Mouse (Mus musculus) intestine, embryonic 16.5 days (tissue): ENCODE measurements at regions not wholly inside any gene's neighbourhood (a gene's known extent, or its start where the extent isn't known, plus 50 kb on each side); places are given as distances from the start of the nearest gene placed in this dataset.

Source experiments
- ATAC-seq: fragments of 200-750 bp; cut with Nextera tagmentation; 2 replicates; pipeline ENCODE4 v1.8.0; 2017; ENCODE audit warnings: moderate TSS enrichment, moderate library complexity
- H3K27ac ChIP-seq: fragments of 300-500 bp; sonication (generic); 2 replicates; pipeline ENCODE4 v1.5.1; 2014; ENCODE audit warnings: mild to moderate bottlenecking, low read length
- H3K27me3 ChIP-seq: fragments of 300-500 bp; sonication (generic); replicated peaks from 2 replicates; pipeline ENCODE4 v1.6.1; 2014; ENCODE audit warnings: low read length, control low read depth, mixed read lengths; ENCODE audit not compliant: control insufficient read depth, insufficient read depth
- H3K36me3 ChIP-seq: fragments of 300-500 bp; sonication (generic); 2 replicates; pipeline ENCODE4 v1.6.1; 2014; ENCODE audit warnings: low read length, control low read depth; ENCODE audit not compliant: control insufficient read depth, insufficient read depth
- H3K4me1 ChIP-seq: fragments of 300-500 bp; sonication (generic); 2 replicates; pipeline ENCODE4 v1.6.1; 2014; ENCODE audit warnings: low read length, control low read depth, mixed read lengths; ENCODE audit not compliant: control insufficient read depth, insufficient read depth
- H3K4me2 ChIP-seq: fragments of 300-500 bp; sonication (generic); 2 replicates; pipeline ENCODE4 v1.6.1; 2014; ENCODE audit warnings: low read depth, low read length, control low read depth
- H3K4me3 ChIP-seq: fragments of 300-500 bp; sonication (generic); 2 replicates; pipeline ENCODE4 v1.5.1; 2014; ENCODE audit warnings: mild to moderate bottlenecking, low read length
- H3K9ac ChIP-seq: fragments of 300-500 bp; sonication (generic); 2 replicates; pipeline ENCODE4 v1.6.1; 2014; ENCODE audit warnings: low read depth, low read length
- H3K9me3 ChIP-seq: fragments of 300-500 bp; sonication (generic); 2 replicates; pipeline ENCODE4 v1.6.1; 2016; ENCODE audit warnings: low read length, control low read depth; ENCODE audit not compliant: control insufficient read depth
- WGBS: fragments of 180-500 bp; shearing (Covaris S2); extraction: QIAGEN DNeasy Blood & Tissue Kit; methylation state at CpG from one replicate; pipeline ENCODE4 v1.1.7; 2014; 5-methylcytosine and 5-hydroxymethylcytosine counted together

- WGBS: 71% methylated on average over 1 of the region's 1 CpGs
- no peaks in the 10 kb centered on the region for H3K9me3 ChIP-seq
- H3K9ac ChIP-seq: no peak overlapping the region
- H3K27me3 ChIP-seq: no peaks in the 10 kb centered on the region
- H3K4me3 ChIP-seq: no peak overlapping the region
- H3K4me2 ChIP-seq: no peak overlapping the region
- no peaks in the 10 kb centered on the region for H3K36me3 ChIP-seq
- ATAC-seq: no peak
- no peak overlapping the region for H3K27ac ChIP-seq
- no peaks in the 10 kb centered on the region for H3K4me1 ChIP-seq
Observed at GRCm38 (mm10) chr16:63049100-63049499, 195.0 kb downstream of the Pros1 start.

DNA sequence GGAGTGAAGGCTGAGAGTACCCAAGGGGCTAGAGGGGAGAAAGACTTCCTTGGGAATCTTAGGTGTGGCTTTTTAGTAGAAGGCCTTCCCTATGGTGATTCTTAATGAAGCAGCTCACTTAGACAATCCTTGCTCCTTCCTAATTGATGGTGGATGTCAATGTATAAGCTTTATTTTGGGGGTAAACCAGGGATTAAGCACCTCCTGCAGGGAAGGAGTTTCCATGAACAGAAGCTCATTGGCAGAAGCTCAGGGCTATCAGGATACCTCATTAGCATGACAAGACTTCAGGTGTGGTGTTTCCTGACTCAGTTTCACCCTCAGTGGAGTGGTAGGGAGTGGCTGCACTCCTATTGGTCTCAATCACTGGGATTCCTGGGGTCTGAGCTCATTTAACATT, 208.8 kb downstream of the Pros1 start:
- Histone ChIP-seq H3K4me1 (no peaks in the 10 kb centered on the region), H3K36me3 (no peaks in the 10 kb centered on the region), H3K27me3 (no peaks in the 10 kb centered on the region), H3K9ac (no peak overlapping the region), H3K27ac (no peak overlapping the region), H3K4me2 (no peak overlapping the region), H3K9me3 (no peaks in the 10 kb centered on the region), H3K4me3 (no peak overlapping the region)
- ATAC-seq: no peak

DNA sequence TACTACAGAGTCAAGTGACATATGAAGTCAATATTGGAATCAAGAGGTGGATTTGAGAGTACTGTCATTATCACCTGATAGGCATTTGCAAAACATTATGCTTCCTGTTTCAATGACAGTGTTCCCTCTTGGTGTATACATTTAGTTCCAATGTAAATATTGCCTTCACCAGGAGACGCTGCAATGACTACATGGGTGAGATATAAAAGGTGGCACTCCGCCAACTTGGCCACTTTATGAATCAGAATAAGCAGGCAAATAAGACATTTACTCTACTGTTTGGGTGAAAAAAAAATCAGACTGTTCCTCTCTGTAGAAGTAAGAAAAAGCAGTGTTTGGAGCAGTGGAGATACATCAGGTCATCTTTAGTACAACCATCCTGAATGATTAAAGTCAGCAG, 215.9 kb downstream of the Pros1 start:
- no peaks in the 10 kb centered on the region for H3K36me3 ChIP-seq
- no peak overlapping the region for H3K9ac ChIP-seq
- H3K4me2 ChIP-seq: no peak overlapping the region
- no peaks in the 10 kb centered on the region for H3K9me3 ChIP-seq
- H3K27me3 ChIP-seq: no peaks in the 10 kb centered on the region
- H3K4me3 ChIP-seq: no peak overlapping the region
- H3K4me1 ChIP-seq: no peaks in the 10 kb centered on the region
- no peak overlapping the region for H3K27ac ChIP-seq
- ATAC-seq: no peak
- WGBS: 62% methylated on average over 2 of the region's 2 CpGs

GRCm38 (mm10) chr16:63075814-63076213, 221.7 kb downstream of the Pros1 start:
- H3K27ac ChIP-seq: no peak overlapping the region
- H3K27me3 ChIP-seq: no peaks in the 10 kb centered on the region
- H3K4me1 ChIP-seq: no peaks in the 10 kb centered on the region
- no peak overlapping the region for H3K4me3 ChIP-seq
- no peak overlapping the region for H3K9ac ChIP-seq
- 57% methylated on average over 4 of the region's 4 CpGs for WGBS
- no peaks in the 10 kb centered on the region for H3K36me3 ChIP-seq
- H3K4me2 ChIP-seq: no peak overlapping the region
- H3K9me3 ChIP-seq: no peaks in the 10 kb centered on the region
- ATAC-seq: no peak

DNA sequence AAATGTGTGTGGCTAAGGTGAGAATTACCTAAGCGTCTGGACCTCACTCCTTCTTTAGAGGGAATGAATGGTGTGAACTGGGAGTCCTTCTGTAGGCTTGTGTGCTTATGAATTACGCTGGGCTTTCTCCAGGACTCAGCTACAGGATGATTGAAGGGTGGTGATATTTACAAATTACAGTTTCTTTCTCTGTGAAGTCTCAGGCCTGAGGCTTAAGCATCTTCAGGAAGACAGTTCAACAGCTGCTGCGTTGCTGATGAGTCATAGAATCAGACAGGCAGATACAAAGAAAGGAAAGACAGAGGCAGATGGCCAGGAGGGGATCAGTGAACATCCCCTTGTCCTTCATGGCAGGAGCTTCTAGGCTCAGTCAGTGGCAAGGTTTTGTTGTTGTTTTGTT, 227.3 kb downstream of the Pros1 start:
- H3K36me3 ChIP-seq: no peaks in the 10 kb centered on the region
- H3K4me3 ChIP-seq: no peak overlapping the region
- ATAC-seq: no peak
- no peaks in the 10 kb centered on the region for H3K9me3 ChIP-seq
- WGBS: 69% methylated on average over 3 of the region's 3 CpGs
- H3K9ac ChIP-seq: no peak overlapping the region
- no peak overlapping the region for H3K27ac ChIP-seq
- no peaks in the 10 kb centered on the region for H3K27me3 ChIP-seq
- no peak overlapping the region for H3K4me2 ChIP-seq
- H3K4me1 ChIP-seq: no peaks in the 10 kb centered on the region

GRCm38 (mm10) chr16:63083256-63083655, 229.1 kb downstream of the Pros1 start:
- WGBS: 73% methylated on average over 5 of the region's 5 CpGs
- no peak for ATAC-seq

DNA sequence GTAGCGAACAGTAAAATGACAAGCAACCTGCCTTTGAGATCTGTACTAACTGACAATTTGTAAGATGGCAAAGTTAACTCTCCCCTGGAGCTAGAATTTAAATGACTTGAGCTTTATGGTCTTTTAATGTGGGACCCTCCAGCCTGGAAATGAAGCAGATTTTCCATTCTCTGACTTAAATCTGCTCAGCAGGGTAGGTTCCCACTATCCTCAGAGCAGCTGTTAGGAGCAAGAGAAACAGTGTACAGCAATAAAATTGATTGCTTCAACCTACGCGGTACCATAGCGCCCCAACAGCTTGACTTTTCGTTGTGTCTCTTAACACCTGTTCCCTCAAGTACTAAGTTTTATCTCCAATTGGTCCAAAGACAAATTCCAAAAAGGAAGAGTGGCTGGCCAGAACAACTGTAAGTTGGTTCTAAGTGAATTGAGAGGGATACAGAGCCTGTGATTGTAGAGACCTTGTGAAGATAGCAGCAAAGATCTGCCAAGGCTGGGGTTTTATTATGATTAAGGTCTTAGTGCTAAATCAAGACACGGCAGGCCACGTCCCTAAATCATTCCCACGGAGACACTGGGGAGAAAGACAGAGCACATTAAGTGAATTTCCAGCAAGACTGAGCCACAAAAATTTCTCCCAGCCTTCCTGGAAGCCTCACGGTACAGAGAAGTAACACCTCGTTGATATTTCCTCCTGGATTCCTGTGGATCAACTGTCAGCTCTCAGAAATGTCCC, 230.1 kb downstream of the Pros1 start:
- no peak overlapping the region for H3K4me3 ChIP-seq
- no peaks in the 10 kb centered on the region for H3K36me3 ChIP-seq
- H3K27ac ChIP-seq: no peak overlapping the region
- no peak for ATAC-seq
- H3K9me3 ChIP-seq: no peaks in the 10 kb centered on the region
- H3K9ac ChIP-seq: no peak overlapping the region
- H3K27me3 ChIP-seq: no peaks in the 10 kb centered on the region
- WGBS: 55% methylated on average over 10 of the region's 10 CpGs
- no peaks in the 10 kb centered on the region for H3K4me1 ChIP-seq
- H3K4me2 ChIP-seq: no peak overlapping the region

More at GRCm38 (mm10) chr16:63083256-63083655, 229.1 kb downstream of the Pros1 start:
- H3K4me3 ChIP-seq: no peak overlapping the region
- no peaks in the 10 kb centered on the region for H3K4me1 ChIP-seq
- H3K4me2 ChIP-seq: no peak overlapping the region
- no peak overlapping the region for H3K27ac ChIP-seq
- no peaks in the 10 kb centered on the region for H3K36me3 ChIP-seq
- H3K9me3 ChIP-seq: no peaks in the 10 kb centered on the region
- no peaks in the 10 kb centered on the region for H3K27me3 ChIP-seq
- H3K9ac ChIP-seq: no peak overlapping the region

DNA sequence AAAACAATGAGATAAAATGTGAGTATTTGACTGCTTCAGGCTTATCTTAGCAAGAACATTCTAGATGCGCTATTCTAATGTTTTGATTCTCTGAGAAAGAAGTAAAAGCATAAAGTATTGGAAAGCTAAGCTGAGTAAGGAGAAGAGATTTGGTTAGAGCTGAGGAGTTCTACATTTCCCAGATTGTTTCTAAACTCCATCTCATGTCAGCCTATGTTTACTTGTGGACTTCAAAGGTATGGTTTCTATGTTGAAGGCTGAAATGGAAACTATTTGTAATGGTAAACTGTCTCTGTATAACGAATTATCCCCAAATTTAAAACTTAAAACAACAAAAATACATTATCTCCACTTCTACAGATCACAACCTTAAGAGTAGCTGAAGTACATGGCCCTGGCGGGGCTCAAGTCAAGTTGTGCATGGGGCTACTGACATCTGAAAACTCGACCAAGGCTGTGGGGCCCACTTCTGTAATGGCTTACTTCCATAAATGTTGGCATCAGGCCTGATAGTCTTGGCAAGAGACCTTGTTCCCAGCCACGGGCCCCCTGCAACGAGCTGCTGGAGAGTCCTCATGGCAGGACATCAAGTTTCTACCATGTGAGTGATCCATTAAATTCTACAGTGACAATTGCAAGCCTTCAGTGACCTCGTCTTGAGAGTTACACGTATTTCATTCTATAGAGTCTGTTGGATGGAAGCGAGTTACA, 232.1 kb downstream of the Pros1 start:
- no peak overlapping the region for H3K4me3 ChIP-seq
- H3K9me3 ChIP-seq: no peaks in the 10 kb centered on the region
- no peaks in the 10 kb centered on the region for H3K27me3 ChIP-seq
- H3K36me3 ChIP-seq: no peaks in the 10 kb centered on the region
- H3K4me2 ChIP-seq: no peak overlapping the region
- no peak for ATAC-seq
- H3K9ac ChIP-seq: no peak overlapping the region
- 60% methylated on average over 9 of the region's 9 CpGs for WGBS
- H3K4me1 ChIP-seq: no peaks in the 10 kb centered on the region
- H3K27ac ChIP-seq: no peak overlapping the region

DNA sequence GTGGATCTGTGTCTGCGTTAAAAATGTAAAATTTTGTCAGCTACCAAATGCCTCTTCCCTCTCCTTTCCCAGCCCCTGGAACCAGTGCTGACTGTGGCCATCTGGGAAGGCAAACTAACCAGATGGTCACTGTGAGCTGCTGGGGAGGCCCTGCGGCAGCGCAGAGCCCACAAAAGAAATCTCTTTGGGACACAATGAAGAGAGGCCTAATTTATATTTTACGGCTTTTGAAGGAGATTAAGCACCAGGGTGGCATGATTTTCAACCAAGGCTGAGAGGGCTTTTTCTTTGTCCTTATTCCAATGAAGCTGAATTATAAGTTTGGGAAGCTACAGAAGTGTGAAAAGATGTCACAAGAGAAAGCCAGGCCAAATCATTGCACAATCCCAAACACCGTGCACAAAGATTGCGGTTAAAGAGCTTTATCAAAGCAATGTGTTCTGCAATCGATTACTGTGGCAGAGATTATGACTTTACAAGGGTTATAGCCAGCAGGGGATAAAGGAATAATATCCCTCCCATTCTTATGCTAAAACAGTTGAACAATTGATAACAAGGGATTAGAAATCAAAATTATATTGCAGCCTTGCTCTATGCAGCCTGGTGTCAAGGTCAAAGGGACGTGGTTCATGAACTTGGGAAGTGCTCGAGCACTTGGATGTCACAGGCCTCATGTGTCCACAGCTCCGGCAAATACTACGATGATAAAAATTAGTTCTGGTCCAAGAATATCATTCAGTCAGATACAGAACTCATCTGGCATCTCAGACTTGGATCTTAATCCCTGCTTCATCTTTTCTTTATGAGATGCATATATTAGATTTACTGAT, 237.6 kb downstream of the Pros1 start:
- no peak for ATAC-seq
- 59% methylated on average over 11 of the region's 11 CpGs for WGBS
- no peak overlapping the region for H3K27ac ChIP-seq
- H3K9me3 ChIP-seq: no peaks in the 10 kb centered on the region
- no peak overlapping the region for H3K4me3 ChIP-seq
- no peaks in the 10 kb centered on the region for H3K4me1 ChIP-seq
- no peaks in the 10 kb centered on the region for H3K36me3 ChIP-seq
- H3K4me2 ChIP-seq: no peak overlapping the region
- H3K27me3 ChIP-seq: no peaks in the 10 kb centered on the region
- H3K9ac ChIP-seq: no peak overlapping the region
